Mouse (Mus musculus): ENCODE results near the gene Pibf1.

- no peak for TF ChIP-seq CTCF (IDR thresholded peaks at IDR 0.05; ENCODE audit: extremely low read depth, insufficient read depth, low read length)
- TF ChIP-seq POLR2A (IDR thresholded peaks at IDR 0.05; ENCODE audit: extremely low read depth, insufficient read depth, low read length) = no peak
Measured at GRCm38 (mm10) chr14:99146841-99147240, 47.6 kb downstream of the Pibf1 start.

Measured in cortical plate, adult 2 months (tissue).